Mouse (Mus musculus) stomach, embryonic 14.5 days (tissue): ENCODE results near the gene Tfb1m. TPM values are rescaled to one million over a fixed set of nuclear protein-coding genes. Genes with fewer than 3 reads are reported as not detected.

ENCODE experiments used
- ATAC-seq: fragments of 200-750 bp; cut with Nextera tagmentation; 2 replicates; pipeline ENCODE4 v1.8.0; 2017; ENCODE audit warnings: low read depth, moderate TSS enrichment; ENCODE audit not compliant: insufficient number of reproducible peaks, insufficient read depth, low FRiP score
- H3K27ac ChIP-seq: fragments of 300-500 bp; sonication (generic); 2 replicates; pipeline ENCODE4 v1.5.1; 2014; ENCODE audit warnings: mild to moderate bottlenecking, low read length, moderate library complexity, mixed read lengths
- H3K27me3 ChIP-seq: fragments of 300-500 bp; sonication (generic); 2 replicates; pipeline ENCODE4 v1.6.1; 2014; ENCODE audit warnings: low read length, control low read depth, mixed read lengths; ENCODE audit not compliant: control insufficient read depth, insufficient read depth
- H3K36me3 ChIP-seq: fragments of 300-500 bp; sonication (generic); 2 replicates; pipeline ENCODE4 v1.6.1; 2014; ENCODE audit warnings: mild to moderate bottlenecking, control low read depth, low read length, moderate library complexity, mixed read lengths; ENCODE audit not compliant: control insufficient read depth, insufficient read depth
- H3K4me1 ChIP-seq: fragments of 300-500 bp; sonication (generic); 2 replicates; pipeline ENCODE4 v1.6.1; 2014; ENCODE audit warnings: low read length, control low read depth, mixed read lengths; ENCODE audit not compliant: control insufficient read depth, insufficient read depth
- H3K4me2 ChIP-seq: fragments of 300-500 bp; sonication (generic); replicated peaks from 2 replicates; pipeline ENCODE4 v1.6.1; 2014; ENCODE audit warnings: low read depth, low read length, control low read depth
- H3K4me3 ChIP-seq: fragments of 300-500 bp; sonication (generic); 2 replicates; pipeline ENCODE4 v1.5.1; 2014; ENCODE audit warnings: low read depth, low read length, control low read depth
- H3K9ac ChIP-seq: fragments of 300-500 bp; sonication (generic); replicated peaks from 2 replicates; pipeline ENCODE4 v1.6.1; 2014; ENCODE audit warnings: low read depth, mild to moderate bottlenecking, control low read depth, low read length, moderate library complexity, mixed read lengths
- H3K9me3 ChIP-seq: fragments of 300-500 bp; sonication (generic); 2 replicates; pipeline ENCODE4 v1.6.1; 2016; ENCODE audit warnings: low read depth, low read length, control low read depth; ENCODE audit not compliant: control insufficient read depth
- WGBS: fragments of 180-500 bp; shearing (Covaris S2); extraction: QIAGEN DNeasy Blood & Tissue Kit; methylation state at CpG from one replicate; pipeline ENCODE4 v1.1.7; 2014; 5-methylcytosine and 5-hydroxymethylcytosine counted together
- polyA plus RNA-seq: library from polyadenylated mRNA; unstranded; fragments of >200 nt; fragmentation: Nextera tagmentation; extraction: Ambion mirVana; gene quantifications from 2 replicates; pipeline ENCODE4 v1.2.1, GENCODE M21; 2014

Gene Tfb1m
- polyA plus RNA-seq, 1 experiment from 2014 or later = 20.1 TPM

GRCm38 (mm10) chr17:3558356-3558870 is 832 bp upstream of the Tfb1m start:
- H3K4me1 ChIP-seq = peaks cover 9% of the 10 kb centered on the region
- peak overlapping the region; percentile 56 for H3K4me3 ChIP-seq
- no peaks in the 10 kb centered on the region for H3K27me3 ChIP-seq
- WGBS = 79% methylated on average over 9 of the region's 9 CpGs
- H3K36me3 ChIP-seq = no peaks in the 10 kb centered on the region; the same call in 1 of the 2 replicates
- peak overlapping the region; percentile 74 for H3K27ac ChIP-seq
- no peak for ATAC-seq
- no peaks in the 10 kb centered on the region for H3K9me3 ChIP-seq
- peak overlapping the region; percentile 41 for H3K4me2 ChIP-seq
- H3K9ac ChIP-seq = no peak overlapping the region; the same call in 1 of the 2 replicates

- WGBS = 61% methylated on average over 1 of the region's 1 CpGs
- H3K9ac ChIP-seq = no peak overlapping the region
- no peaks in the 10 kb centered on the region for H3K27me3 ChIP-seq
- no peak; the same call in 1 of the 2 replicates for ATAC-seq
- H3K27ac ChIP-seq = no peak overlapping the region
- peaks cover 9% of the 10 kb centered on the region for H3K4me1 ChIP-seq
- no peak overlapping the region for H3K4me3 ChIP-seq
- no peaks in the 10 kb centered on the region; the same call in 1 of the 2 replicates for H3K36me3 ChIP-seq
- H3K9me3 ChIP-seq = no peaks in the 10 kb centered on the region
- H3K4me2 ChIP-seq = no peak overlapping the region
Measured at GRCm38 (mm10) chr17:3556251-3556650, 1.3 kb downstream of the Tfb1m start.

- Histone ChIP-seq H3K27ac (no peak overlapping the region), H3K4me1 (no peaks in the 10 kb centered on the region), H3K9ac (no peak overlapping the region), H3K36me3 (peaks cover 2% of the 10 kb centered on the region; the same call in 1 of the 2 replicates), H3K4me3 (no peak overlapping the region), H3K27me3 (no peaks in the 10 kb centered on the region), H3K9me3 (no peaks in the 10 kb centered on the region), H3K4me2 (no peak overlapping the region)
- 58% methylated on average over 7 of the region's 7 CpGs for WGBS
- ATAC-seq = no peak
Measured at GRCm38 (mm10) chr17:3547725-3548124, 9.9 kb downstream of the Tfb1m start.

GRCm38 (mm10) chr17:3541033-3541432 is 16.5 kb downstream of the Tfb1m start:
- H3K9me3 ChIP-seq = no peaks in the 10 kb centered on the region
- WGBS = 71% methylated on average over 5 of the region's 5 CpGs
- no peak overlapping the region for H3K27ac ChIP-seq

GRCm38 (mm10) chr17:3540304-3540703 is 17.3 kb downstream of the Tfb1m start:
- WGBS = 89% methylated on average over 2 of the region's 2 CpGs
- Histone ChIP-seq H3K27ac (no peak overlapping the region), H3K36me3 (peaks cover 8% of the 10 kb centered on the region; the same call in 1 of the 2 replicates), H3K4me3 (no peak overlapping the region), H3K4me1 (no peaks in the 10 kb centered on the region), H3K4me2 (no peak overlapping the region), H3K9ac (no peak overlapping the region), H3K27me3 (no peaks in the 10 kb centered on the region), H3K9me3 (no peaks in the 10 kb centered on the region)
- ATAC-seq = no peak

More at GRCm38 (mm10) chr17:3541033-3541432, 16.5 kb downstream of the Tfb1m start:
- H3K4me3 ChIP-seq = no peak overlapping the region
- H3K4me1 ChIP-seq = no peaks in the 10 kb centered on the region
- H3K36me3 ChIP-seq = peaks cover 8% of the 10 kb centered on the region; the same call in 1 of the 2 replicates
- ATAC-seq = no peak
- no peaks in the 10 kb centered on the region for H3K27me3 ChIP-seq
- no peak overlapping the region for H3K9ac ChIP-seq
- H3K4me2 ChIP-seq = no peak overlapping the region

GRCm38 (mm10) chr17:3533425-3533824 is 24.2 kb downstream of the Tfb1m start:
- no peak for ATAC-seq
- no peak overlapping the region for H3K4me2 ChIP-seq
- 23% methylated on average over 1 of the region's 1 CpGs for WGBS

GRCm38 (mm10) chr17:3532254-3532653 is 25.3 kb downstream of the Tfb1m start, which contains the start of gene Cldn20:
Gene Cldn20 (plus strand): TSS chr17:3532554.
- Histone ChIP-seq H3K4me2 (no peak within 1 kb of the TSS), H3K9ac (no peak within 1 kb of the TSS), H3K36me3 (no peaks in the 10 kb centered on the region), H3K27me3 (no peaks in the 10 kb centered on the region), H3K4me3 (no peak within 1 kb of the TSS), H3K27ac (no peak within 1 kb of the TSS), H3K9me3 (no peaks in the 10 kb centered on the region), H3K4me1 (no peaks in the 10 kb centered on the region)
- ATAC-seq = no peak
- WGBS = 86% methylated on average over 4 of the region's 4 CpGs

More at GRCm38 (mm10) chr17:3533425-3533824, 24.2 kb downstream of the Tfb1m start:
- Histone ChIP-seq H3K27ac (no peak overlapping the region), H3K36me3 (no peaks in the 10 kb centered on the region), H3K4me3 (no peak overlapping the region), H3K27me3 (no peaks in the 10 kb centered on the region), H3K9ac (no peak overlapping the region), H3K4me1 (no peaks in the 10 kb centered on the region), H3K9me3 (no peaks in the 10 kb centered on the region)

GRCm38 (mm10) chr17:3531641-3532040 is 25.9 kb downstream of the Tfb1m start:
- Histone ChIP-seq H3K9ac (no peak overlapping the region), H3K27me3 (no peaks in the 10 kb centered on the region), H3K27ac (no peak overlapping the region), H3K9me3 (no peaks in the 10 kb centered on the region), H3K4me2 (no peak overlapping the region), H3K4me3 (no peak overlapping the region), H3K4me1 (no peaks in the 10 kb centered on the region), H3K36me3 (no peaks in the 10 kb centered on the region)
- no peak for ATAC-seq
- WGBS = 86% methylated on average over 1 of the region's 1 CpGs

GRCm38 (mm10) chr17:3530549-3530948 is 27.0 kb downstream of the Tfb1m start:
- no peak overlapping the region for H3K27ac ChIP-seq
- H3K36me3 ChIP-seq = no peaks in the 10 kb centered on the region
- no peak overlapping the region for H3K9ac ChIP-seq
- WGBS = 77% methylated on average over 7 of the region's 7 CpGs
- no peaks in the 10 kb centered on the region for H3K4me1 ChIP-seq
- H3K27me3 ChIP-seq = no peaks in the 10 kb centered on the region
- no peak overlapping the region for H3K4me3 ChIP-seq
- H3K4me2 ChIP-seq = no peak overlapping the region
- ATAC-seq = no peak
- H3K9me3 ChIP-seq = no peaks in the 10 kb centered on the region
